Mouse (Mus musculus): ENCODE data around the gene Faf1.

- TF ChIP-seq CTCF (IDR thresholded peaks at IDR 0.05; ENCODE audit: insufficient read depth, low read length): no peak
- TF ChIP-seq POLR2A (IDR thresholded peaks at IDR 0.05; ENCODE audit: borderline replicate concordance, extremely low read depth, low read depth, low read length): no peak
Measured at GRCm38 (mm10) chr4:109661183-109661582, 15.2 kb upstream of the Faf1 start.

Data from lung, adult 2 months (tissue).